Mouse (Mus musculus) G1E-ER4 (cell line): ENCODE measurements around the gene Nfib. TPM values are rescaled to one million over a fixed set of nuclear protein-coding genes. Genes with fewer than 3 reads are reported as not detected.

Experiments
- GATA1 ChIP-seq: IDR thresholded peaks from one replicate; pipeline ENCODE4 v1.8.0; 2012; ENCODE audit warnings: low read length, inconsistent platforms
- polyA plus RNA-seq: library from polyadenylated mRNA; stranded (reverse); fragments of >175 nt; gene quantifications from 2 replicates; pipeline ENCODE4 v1.2.3, GENCODE M21; 2012

The Nfib gene
- polyA plus RNA-seq, 1 experiment = not detected

DNA sequence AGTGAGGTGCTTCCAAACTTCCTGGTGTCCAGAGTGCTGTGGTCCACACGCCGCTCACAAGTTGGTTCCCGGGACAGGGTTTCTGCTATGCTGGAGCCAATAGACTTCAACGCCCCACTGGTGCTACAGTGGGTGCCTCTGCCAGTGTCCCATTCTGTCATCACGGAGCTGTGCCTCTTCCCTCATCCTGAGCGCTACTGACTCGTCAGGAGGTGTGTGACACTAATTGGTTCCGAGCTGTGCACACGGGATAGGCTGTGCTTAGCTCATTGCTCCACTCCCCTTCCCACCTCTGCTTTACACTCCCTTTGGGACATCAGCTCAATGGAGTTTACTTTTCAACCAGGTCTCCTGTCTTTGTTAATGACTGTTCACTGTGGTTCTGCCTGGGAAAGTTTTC is 60.8 kb downstream of the Nfib start:
- TF ChIP-seq GATA1 = no peak

GRCm38 (mm10) chr4:82643734-82644085 is 61.8 kb downstream of the Nfib start:
- no peak for TF ChIP-seq GATA1

DNA sequence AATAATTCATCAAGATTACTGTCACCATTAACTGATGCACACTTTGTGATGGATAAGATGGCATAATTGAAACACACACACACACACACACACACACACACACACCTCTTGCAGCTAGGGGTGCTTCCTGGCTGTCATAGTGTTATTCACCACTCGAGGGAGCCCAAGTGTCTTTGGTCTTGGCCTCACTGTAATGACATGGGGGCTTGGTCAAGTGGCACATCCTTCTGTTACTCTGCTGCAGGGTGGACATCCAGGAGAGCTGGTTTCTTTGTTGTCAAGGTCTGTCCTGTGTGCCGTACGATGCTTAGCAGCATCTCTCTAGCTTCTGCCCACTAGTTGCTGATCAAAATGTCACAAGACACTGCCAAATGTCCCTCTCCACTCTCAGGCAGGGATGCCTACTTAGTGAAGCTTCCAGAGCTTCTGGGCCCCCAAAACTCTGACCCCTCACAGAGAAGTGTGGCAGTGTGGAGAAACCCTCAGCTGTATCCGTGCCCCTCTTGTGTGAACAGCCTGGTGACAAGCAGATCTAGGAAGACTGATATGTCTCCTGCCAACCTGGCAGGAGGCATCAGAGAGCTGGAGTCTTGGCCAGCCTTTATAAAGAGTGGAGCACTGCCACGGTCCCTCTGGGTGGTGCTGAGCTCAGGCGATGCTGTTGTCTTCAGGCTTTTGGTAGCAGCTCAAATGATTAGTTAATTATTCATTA is 62.4 kb downstream of the Nfib start:
- TF ChIP-seq GATA1 = no peak

DNA sequence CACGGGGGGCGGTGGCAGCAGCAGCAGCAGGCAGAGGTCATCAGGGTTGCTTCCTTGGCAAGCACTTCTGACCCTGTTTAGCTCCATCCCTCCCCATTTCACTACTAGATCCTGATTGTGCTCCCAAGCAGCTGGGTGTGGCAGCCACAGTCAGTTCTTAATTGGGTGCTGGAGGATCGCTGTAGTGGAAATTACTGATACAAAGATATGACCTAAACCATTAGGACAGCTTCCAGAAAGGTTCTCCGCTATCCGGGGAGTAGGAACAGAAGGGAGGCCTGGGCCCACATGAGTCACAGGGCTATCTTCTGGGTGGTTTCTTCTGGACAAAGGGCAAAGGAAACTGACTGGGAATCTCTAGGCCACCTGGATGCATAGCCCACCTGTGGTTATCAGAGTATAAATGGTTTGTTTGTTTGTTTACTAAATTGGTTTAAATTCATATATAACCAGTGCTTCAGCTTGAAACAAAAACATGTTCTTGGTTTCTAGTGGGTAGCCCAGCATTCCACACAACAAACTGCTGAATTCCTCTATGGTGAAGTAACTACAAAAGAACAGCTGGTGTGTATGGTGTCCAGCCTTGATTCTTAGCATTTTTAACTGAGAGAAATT is 64.4 kb downstream of the Nfib start:
- TF ChIP-seq GATA1 = no peak

GRCm38 (mm10) chr4:82638251-82638650 is 67.3 kb downstream of the Nfib start:
- no peak for TF ChIP-seq GATA1

DNA sequence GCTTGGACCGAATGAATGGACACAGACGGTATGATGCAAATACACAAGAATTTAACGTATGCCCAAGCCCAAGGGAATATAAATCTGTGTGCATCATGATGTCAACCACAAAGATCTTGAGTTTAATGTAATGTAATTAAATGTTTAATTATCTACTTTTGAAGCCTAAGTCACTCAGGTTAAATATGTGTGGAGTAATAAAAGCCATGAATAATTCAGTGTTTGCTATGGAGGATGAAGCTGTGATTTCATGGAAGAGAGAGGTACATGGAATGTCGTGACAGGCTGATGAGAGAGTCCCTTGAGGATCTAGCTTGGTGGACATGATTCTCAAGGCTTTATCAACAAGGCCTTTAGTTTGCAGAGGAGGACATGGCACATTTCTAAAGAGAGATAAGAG is 67.9 kb downstream of the Nfib start:
- TF ChIP-seq GATA1 = no peak

DNA sequence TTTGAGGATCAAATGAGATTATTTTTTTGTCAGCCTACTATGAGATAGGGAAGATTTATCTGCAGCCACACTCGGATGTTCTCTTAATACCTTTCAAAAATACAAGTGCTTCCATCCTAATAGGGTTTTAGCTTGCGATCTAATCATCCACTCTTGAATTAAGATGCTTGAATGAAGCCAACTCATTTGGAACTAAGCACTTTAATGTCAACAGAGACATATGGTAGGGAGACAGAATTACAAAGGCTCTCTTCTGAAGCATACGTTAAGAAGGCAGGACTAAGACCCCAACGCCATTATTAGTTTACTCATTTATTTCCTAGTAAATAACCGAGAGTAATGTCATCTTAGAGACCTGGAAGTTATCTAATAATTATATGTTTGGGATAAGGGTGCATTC is 68.9 kb downstream of the Nfib start:
- TF ChIP-seq GATA1 = no peak

DNA sequence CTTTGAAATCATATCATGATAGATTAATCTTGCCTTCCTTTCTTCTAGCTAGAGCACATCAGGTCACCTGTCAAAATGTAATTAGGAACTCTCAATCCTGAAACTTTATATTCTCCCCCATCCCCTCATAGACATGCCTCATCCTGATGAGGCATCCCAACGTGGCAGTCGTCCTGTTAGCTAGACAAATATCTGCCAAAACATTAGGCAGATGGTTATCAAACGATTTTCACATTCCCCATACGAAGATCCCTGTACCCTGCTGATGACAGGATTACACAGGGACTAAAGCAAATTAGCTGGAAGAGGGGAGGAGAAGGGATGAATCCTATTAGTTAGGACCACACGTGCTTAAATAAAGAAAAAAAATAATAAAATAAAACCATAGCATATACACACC is 69.7 kb downstream of the Nfib start:
- no peak for TF ChIP-seq GATA1

DNA sequence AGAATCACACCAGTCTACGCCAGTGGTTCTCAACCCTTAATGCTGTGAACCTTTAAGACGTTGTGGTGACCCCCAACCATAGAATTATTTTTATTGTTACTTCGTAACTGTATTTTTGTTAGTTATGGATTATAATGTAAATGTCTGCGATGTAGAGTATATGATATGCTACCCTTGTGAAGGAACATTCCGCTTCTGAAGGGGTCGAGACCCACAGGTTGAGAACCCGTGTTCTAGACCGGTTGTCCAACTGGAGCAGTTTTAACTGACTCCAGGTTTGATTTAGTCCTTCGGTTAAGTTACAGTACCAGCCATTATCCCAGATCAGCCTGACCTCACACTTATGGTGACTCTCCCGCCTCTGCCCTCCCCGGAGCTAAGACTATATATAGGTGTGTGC is 70.4 kb downstream of the Nfib start:
- no peak for TF ChIP-seq GATA1

DNA sequence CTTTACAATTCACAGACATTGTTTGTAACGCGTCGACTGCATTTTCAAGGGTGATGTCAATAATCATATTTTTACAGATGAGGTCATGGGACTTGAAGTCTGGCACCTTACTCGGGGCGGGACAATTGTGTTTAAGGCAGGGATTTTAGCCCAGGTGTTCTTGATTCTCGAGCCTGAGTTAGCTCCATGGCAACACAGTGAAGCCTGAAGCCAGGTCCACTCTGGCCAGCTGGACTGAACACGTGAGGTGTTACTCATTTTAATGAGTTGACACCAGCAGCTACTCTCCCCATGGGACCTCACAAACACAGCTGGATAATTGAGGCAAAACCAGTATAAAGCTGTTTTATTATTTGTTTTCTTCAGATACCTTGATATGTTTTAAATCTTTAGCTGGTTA is 71.2 kb downstream of the Nfib start:
- no peak for TF ChIP-seq GATA1

GRCm38 (mm10) chr4:82624285-82625045 is 81.1 kb downstream of the Nfib start:
- TF ChIP-seq GATA1 = no peak

DNA sequence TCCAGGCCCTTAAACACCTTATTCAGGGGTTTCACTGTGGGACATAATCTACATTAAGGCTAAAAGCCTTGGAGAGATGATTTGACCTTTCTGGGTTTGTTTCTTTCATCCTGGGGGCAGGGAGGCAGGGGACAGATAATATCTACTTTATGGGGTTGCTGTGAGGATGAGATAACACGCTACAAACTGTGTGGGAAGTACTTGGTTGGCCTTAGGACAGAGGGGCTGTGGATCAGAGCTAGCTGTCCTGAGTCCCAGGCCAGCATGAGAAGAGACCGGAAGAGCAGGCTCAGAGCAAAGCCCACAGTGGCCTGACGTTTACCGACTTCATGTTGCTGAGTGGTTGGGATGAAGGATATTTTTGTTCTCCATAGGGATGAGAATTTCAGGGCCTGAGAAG is 81.7 kb downstream of the Nfib start:
- TF ChIP-seq GATA1 = no peak

DNA sequence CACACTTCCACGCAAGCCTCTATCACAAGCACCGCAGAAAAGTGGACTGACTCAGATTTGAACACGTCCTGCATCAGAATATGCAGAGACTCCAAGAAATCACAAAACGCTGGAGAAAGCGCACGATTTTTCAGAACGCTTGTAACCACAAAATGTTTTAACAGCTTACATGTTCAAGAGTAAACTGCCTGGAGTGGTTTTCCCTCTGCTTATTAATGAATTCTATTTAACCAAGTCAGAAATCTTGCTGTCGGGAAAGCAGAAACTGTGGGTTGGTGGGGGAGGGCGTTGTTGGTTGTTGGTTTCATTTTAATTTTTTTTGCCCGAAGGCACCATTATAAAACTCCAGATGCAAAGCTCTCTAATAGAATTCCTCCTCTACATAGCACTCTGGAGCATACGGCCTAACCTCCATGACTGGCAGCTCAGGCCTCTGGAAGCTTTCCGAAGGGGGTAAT is 82.4 kb downstream of the Nfib start:
- no peak for TF ChIP-seq GATA1

DNA sequence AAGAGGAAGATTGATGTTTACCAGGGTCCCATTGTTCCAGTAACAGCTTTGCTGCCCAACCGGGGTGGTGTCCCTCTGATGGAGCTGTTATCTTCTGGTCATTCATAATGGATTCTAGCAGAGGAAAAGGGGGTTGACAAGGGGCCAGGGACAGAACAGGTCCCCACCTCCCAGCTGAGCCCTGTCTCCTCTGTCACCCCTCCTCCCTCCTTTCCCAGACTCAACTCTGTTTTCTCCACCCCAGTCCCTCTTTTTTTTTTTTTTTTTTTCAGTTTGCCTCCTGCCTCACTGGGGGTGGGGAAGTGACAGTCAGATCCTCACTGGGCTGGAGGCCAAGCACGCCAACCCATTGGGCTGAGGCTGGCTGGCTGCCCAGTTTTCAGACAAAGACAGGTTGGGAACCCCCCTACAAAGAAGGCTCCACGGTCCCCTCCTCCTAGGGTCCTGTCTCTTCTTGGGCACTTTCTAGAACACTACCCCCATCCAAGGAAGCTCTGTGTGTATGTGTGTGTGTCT is 83.2 kb downstream of the Nfib start:
- no peak for TF ChIP-seq GATA1

DNA sequence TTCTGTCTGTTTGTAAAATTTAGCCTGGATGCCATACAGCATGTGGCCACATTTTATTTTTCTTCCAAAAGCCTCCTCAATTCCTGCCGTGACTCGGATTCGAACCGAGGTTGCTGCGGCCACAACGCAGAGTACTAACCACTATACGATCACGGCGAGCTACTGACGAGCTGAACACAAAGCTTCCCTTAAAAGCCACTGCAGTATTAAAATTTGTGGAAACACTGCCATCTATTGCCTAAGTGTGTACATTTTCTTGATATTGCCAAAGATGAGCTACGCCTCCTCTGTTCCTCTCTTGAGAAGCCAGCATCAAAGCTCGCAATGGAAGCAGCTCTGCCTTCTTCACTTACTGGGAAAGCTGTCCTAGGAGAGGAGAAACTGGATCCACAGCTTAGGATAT is 86.0 kb downstream of the Nfib start:
- no peak for TF ChIP-seq GATA1

- TF ChIP-seq GATA1 = no peak
These were observed 86.5 kb downstream of the Nfib start for GRCm38 (mm10) chr4:82619003-82619402.
